Mouse (Mus musculus) regulatory T cell (primary cell): ENCODE results near the gene Cenpo.

Source experiments
- in situ Hi-C: fragments of 300-600 bp; cut with MboI, MseI; formaldehyde crosslinking; loops from one replicate; pipeline ENCODE4 v1.15.1; 2025; ENCODE audit warnings: high pct_unique_total_duplicates

Gene Cenpo

DNA sequence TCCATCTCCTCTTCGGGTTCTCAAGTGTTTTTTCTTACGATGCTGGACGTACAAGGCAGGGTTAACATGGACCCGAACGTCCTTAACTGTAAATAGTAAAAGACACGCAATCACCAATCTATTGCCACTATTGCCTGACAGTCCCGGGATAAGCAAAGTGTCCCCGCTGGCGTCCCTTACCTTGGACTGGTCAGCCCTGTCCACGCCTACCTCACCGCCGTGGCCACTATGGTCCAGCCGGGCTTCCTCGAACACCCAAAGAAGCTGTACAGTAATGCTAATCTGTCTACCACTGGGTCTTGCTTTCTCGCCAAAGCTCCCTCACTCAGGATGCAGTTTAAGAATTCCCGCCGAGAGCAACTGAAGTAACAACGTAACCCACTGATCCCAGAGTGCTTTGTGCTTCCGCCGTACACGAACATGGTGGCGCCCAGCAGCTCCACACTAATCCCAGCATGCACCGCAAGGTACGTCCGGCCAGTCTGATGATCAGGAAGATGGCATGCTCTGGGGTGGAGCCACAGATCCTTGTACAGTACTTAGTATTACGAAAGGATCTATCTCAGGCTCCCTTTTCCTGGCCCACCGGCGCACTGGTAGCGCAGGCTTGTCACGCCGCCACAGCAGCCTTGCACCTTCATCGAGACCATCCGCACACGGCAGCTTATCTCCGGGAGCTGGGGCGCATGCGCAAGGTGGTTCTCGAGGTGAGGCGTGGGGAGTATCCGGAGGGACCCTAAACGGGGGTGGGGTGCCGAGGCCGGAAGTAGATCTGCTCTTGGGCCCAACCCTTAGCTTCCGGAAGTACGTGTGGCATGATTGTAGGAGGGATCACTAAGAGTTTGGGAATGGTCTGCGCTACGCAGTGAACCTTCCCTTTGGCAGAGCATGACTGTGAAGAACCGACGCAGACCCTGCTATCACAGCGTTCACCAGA, at the start of gene Cenpo, which contains the start of gene Ptrhd1:
Gene Cenpo (minus strand): TSS at position 723 of the 937 bp plus-strand sequence.
Gene Ptrhd1 (plus strand): TSS at position 456 of the 937 bp plus-strand sequence.
- in situ Hi-C loops: loop anchor here (25.0 kb wide), 1 partner anchor 972 kb away; no protein-coding TSS in a partner anchor

- in situ Hi-C loops: no loop called here
Observed at GRCm38 (mm10) chr12:4279878-4280277, 45.8 kb upstream of the Cenpo start.

DNA sequence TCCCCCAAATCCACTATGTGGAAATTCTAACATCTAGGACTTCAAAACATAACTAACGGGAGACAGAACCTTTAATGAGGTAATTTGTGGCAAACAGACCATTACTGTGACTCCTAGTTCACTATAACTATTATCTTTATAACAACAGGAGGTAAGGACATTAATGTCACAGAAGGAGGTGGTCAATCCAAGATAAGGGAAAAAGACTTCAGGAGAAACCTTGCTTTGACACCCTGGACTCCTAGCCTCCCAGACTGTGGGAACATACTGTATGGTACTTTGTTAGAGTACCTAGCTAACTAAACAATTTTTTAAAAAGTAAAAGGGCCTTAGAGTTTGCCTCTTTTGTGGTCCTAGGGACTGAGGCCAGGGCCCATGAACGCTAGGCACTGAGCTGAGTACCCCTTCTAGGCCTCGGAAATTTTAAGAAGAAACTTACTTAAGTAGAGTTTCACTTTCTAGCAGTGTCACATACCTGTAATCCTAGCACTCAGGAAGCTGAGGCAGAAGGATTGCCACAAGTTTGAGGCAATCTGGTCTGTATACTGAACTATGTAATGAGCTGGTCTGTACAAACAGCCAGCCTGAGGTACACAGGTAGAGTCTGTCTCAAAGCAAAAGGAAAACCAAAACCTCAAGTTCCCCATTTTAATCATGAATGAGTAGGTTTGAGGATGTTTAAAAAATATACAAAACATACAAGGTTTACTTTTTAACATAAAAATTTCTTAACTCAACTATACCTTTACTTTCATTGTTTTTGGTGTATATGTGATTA, 45.1 kb upstream of the Cenpo start:
- in situ Hi-C loops: no loop called here

- in situ Hi-C loops: no loop called here
Observed at GRCm38 (mm10) chr12:4271078-4271477, 37.0 kb upstream of the Cenpo start.

DNA sequence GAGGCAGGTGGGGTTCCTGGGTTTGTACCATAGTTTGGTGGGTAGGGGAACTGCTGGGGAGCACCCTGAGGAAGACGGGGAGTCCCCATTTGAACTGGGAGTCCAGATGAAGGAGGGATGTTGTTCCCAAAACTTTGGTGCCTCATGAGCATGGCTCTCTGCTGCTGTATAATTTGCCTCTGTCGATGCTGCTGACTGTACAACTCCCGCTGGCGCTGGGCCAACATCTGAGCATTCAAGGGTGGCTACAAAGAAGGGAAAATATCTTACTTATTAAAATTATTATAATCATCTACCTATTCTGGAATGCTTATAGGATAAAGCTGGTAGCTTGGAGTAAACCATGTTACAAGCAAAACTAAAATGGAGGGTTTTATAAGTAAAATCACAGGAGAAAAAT, 33.7 kb upstream of the Cenpo start:
- in situ Hi-C loops: no loop called here

DNA sequence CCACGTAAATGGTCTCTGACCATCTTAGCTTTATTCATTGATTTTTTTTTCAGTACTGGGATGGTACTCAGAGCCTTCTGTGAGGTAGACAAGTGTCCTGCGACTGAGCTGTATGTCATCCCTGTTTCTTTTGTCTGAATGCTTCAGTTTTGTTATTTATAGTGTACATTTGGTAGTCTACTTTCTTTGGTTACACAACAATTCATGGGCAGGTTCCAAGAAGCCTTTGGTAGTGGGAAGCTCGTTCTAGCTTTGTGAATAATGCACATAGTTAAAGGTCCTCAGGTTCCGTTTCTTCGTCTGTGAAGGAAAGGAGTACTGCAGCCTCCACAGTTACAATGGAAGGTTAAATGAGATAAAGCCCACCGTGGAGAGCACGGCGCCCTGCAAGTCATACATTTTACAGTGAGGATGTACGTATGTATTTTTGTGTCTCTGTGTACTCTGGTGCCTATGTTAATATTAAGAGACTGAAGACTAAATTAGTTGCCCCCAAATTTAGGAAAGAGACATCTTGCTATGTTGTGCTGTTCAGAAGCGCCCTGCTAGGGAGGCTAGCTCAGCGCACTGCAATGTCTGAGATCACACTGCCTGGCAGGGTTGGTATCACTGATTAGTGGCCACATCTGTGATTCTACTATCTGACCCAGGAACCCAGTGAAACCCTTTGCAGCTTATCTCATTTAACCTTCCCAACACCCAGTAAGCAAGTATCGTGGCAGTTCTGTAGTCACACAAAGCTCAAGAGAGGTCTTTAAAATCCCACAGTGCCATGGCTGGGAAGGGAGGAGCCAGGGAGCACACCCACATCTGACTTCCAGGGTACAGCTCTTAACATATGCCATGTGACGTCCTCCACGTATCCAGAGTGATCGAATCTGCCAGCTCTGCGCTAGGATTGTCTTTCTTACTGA, 18.9 kb upstream of the Cenpo start:
- in situ Hi-C loops: no loop called here

GRCm38 (mm10) chr12:4249786-4250185, 15.7 kb upstream of the Cenpo start:
- in situ Hi-C loops: loop anchor here (25.0 kb wide), 1 partner anchor 987 kb away; no protein-coding TSS in a partner anchor

DNA sequence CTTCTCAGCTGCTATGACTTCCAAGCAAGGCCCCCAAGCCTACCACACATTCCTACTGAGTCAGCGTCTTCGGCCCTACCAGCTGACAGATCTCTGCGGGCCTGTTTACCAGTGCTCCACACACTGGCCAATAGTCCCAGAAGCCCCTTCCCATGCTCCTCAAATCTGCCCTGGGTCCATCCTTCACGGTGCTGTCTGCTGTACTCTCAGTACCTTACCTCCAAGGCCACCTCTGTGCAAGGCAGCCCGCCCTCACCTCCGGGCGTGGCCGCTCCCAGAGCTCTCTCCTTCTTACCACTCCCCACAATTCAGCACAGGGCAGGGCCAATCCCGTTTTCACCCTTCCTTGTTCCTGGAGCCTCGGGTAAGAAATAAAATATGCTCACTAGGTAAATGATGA, 11.6 kb upstream of the Cenpo start:
- in situ Hi-C loops: loop anchor here (25.0 kb wide), 1 partner anchor 983 kb away; no protein-coding TSS in a partner anchor

- in situ Hi-C loops: loop anchor here (25.0 kb wide), 1 partner anchor 982 kb away; no protein-coding TSS in a partner anchor
Observed at GRCm38 (mm10) chr12:4243805-4244204, 9.7 kb upstream of the Cenpo start.

- in situ Hi-C loops: loop anchor here (25.0 kb wide), 1 partner anchor 978 kb away; no protein-coding TSS in a partner anchor
Observed at GRCm38 (mm10) chr12:4240281-4240680, 6.2 kb upstream of the Cenpo start.

DNA sequence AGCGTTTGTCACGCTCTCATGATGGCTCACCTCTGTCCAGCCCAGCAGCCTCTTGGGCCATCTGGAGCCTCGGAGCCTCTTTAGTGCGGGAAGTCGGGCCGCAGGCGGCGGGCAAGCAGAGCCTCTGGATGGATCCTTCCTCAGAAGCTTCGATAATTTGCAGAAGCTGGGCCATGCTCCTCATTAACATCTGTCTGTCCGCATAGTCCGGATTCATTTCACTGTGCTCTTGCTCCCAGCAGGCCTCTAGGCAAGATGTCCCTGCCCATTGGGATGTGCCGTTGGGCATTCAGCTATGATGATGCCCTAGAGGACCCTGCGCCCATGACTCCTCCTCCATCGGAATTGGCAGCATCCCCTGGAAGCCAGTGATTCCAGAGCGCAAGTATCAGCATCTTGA, 3.4 kb upstream of the Cenpo start:
- in situ Hi-C loops: loop anchor here (25.0 kb wide), 1 partner anchor 975 kb away; no protein-coding TSS in a partner anchor

- in situ Hi-C loops: loop anchor here (25.0 kb wide), 1 partner anchor 970 kb away; no protein-coding TSS in a partner anchor
Observed at GRCm38 (mm10) chr12:4232777-4233176, 1.3 kb downstream of the Cenpo start.

DNA sequence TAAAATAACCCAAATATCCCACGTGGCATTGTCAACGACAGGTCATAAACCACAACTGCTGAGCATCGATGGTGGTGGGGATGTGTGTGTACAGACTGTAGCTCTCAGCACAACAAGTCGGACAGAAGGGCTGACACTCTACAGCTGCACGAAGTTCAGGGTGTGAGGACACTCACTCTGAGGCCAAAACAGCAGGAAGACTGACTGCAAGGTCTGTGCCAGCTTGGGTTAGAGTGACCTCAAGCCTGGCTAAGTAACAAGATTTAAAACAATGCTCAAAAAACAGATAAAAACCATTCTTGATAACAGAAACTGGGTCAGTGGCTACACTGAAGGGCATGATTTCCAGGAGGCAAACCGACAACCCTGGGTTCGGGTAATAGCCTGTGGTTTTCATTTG, 3.9 kb downstream of the Cenpo start:
- in situ Hi-C loops: loop anchor here (25.0 kb wide), 1 partner anchor 968 kb away; no protein-coding TSS in a partner anchor

GRCm38 (mm10) chr12:4212908-4213307, 21.2 kb downstream of the Cenpo start:
- in situ Hi-C loops: no loop called here

- in situ Hi-C loops: no loop called here
Observed at GRCm38 (mm10) chr12:4211174-4211573, 22.9 kb downstream of the Cenpo start.

- in situ Hi-C loops: no loop called here
Observed at GRCm38 (mm10) chr12:4209196-4209595, 24.9 kb downstream of the Cenpo start.

DNA sequence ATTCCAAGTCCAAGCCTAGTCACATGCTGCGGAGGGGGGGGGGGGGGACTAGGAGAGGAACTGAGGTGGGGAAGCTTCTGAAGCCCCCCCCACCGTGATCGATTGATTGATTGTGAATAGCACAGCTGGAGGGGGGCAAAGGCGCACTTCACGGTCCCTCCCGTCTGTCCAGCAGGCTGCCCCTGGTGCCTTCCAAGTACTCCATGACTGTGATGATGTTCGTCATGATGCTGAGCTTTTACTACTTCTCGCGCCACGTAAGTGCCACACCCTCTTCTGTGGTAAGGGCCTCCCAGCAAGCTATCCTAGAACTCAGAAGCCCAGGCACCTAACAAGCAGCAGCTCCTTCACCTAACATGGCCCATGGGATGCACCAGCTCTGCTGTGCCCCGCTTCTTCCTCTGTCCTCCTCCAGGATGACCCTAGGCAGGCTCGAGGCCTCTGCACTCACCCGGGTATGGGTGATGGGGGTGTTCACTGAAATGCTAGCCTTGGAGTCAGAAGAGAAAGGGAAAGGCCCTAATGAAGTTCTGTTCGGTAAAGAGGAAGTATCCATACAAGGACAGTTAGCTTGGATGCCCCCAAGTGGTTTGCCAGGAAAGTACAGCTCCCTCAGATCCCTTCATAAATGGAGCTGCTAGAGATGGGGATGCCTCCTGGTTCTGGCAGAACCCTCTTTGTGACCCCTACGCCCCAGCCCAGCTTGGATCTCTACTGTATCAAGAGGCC, 25.5 kb downstream of the Cenpo start:
- in situ Hi-C loops: no loop called here

DNA sequence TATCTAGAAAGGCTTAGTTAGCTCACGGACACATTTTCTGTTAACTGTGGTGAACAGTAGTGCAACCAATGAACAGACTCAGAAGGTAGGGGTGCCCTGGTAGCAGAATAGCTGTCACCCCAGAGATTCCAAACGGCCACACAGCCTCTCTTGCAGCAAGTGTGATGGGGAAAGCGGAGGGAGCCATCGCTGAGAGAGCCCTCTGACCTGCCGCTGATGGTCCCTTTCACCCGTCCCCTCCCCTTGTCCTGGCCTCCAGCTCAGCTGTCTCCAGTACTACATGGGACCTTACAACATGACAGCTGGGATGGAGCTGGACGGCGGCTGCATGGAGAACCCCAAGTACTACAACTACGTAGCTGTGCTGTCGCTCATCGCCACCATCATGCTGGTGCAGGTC, 28.0 kb downstream of the Cenpo start:
- in situ Hi-C loops: no loop called here

GRCm38 (mm10) chr12:4202206-4202605, 31.9 kb downstream of the Cenpo start:
- in situ Hi-C loops: no loop called here
